ENCODE assay signal across 26 mouse cellular contexts in the genomic region with DNA sequence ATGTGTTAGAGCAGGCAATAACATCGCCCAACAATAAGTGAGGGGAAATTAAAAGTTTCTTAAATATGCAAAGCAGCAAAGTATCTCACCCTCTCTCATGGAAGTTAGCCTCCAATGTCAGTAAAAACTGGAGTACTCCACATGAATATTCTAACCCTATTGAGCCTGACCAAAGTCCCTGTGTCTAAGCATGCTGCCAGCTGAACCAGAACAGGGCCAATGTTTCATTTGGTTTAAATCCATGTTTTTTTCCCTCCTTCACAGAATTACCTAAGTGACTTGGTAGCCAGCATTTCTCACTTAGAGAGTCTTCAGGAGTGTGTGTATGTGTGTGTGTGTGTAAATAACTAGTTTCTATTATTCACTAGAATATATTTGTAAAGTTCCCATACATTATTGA.
"Had no signal": no experiment of that assay in that cellular context is flagged by ENCODE, and none has a peak within 500 bp of the region (broad histone marks: within the 10 kb centered on the region; RNA-seq: fewer than 3 reads in every experiment).

No protein-coding gene starts in this region.

- H3K4me1 ChIP-seq: heart, embryonic 10.5 days; heart, embryonic 12.5 days; intestine, embryonic 15.5 days; limb, embryonic 13.5 days; limb, embryonic 15.5 days; liver, embryonic 13.5 days; liver, embryonic 15.5 days had no signal

- H3K9me3 ChIP-seq: heart, embryonic 10.5 days; heart, embryonic 12.5 days; hindbrain, embryonic 10.5 days; hindbrain, embryonic 12.5 days; intestine, embryonic 15.5 days; kidney, embryonic 15.5 days; limb, embryonic 13.5 days; limb, embryonic 15.5 days; liver, embryonic 13.5 days; liver, embryonic 15.5 days had no signal

- H3K27me3 ChIP-seq: heart, embryonic 12.5 days; hindbrain, embryonic 12.5 days; intestine, embryonic 15.5 days; kidney, embryonic 15.5 days; limb, embryonic 13.5 days; limb, embryonic 15.5 days; liver, embryonic 13.5 days; liver, embryonic 15.5 days had no signal

- H3K27ac ChIP-seq: gastrocnemius, adult 2 months; heart, embryonic 10.5 days; hindbrain, embryonic 10.5 days; hindbrain, embryonic 12.5 days; hindbrain, embryonic 14.5 days; intestine, embryonic 15.5 days; kidney, embryonic 15.5 days; limb, embryonic 13.5 days; limb, embryonic 15.5 days; liver, embryonic 13.5 days; liver, embryonic 15.5 days had no signal

- H3K4me3 ChIP-seq: gastrocnemius, adult 2 months; heart, embryonic 10.5 days; heart, embryonic 12.5 days; hindbrain, embryonic 10.5 days; hindbrain, embryonic 12.5 days; intestine, embryonic 15.5 days; kidney, embryonic 15.5 days; limb, embryonic 13.5 days; limb, embryonic 15.5 days; liver, embryonic 13.5 days; liver, embryonic 15.5 days had no signal

- H3K9ac ChIP-seq: heart, embryonic 12.5 days; hindbrain, embryonic 12.5 days; hindbrain, embryonic 14.5 days; intestine, embryonic 15.5 days; kidney, embryonic 15.5 days; limb, embryonic 13.5 days; limb, embryonic 15.5 days; liver, embryonic 13.5 days; liver, embryonic 15.5 days had no signal

- DNase-seq: gastrocnemius, adult 2 months; gastrocnemius, postnatal 10 days; gastrocnemius, postnatal 25 days; heart, adult 18-20 months; heart, postnatal 10 days; heart, postnatal 4 days; kidney, postnatal 10 days; layer of hippocampus, adult 9-11 months; layer of hippocampus, postnatal 36 days; left cerebral cortex, postnatal 4 days; liver, embryonic 13.5 days; lung, adult 18-20 months had no signal

- H3K4me2 ChIP-seq: heart, embryonic 12.5 days; hindbrain, embryonic 12.5 days; hindbrain, embryonic 14.5 days; intestine, embryonic 15.5 days; kidney, embryonic 15.5 days; limb, embryonic 13.5 days; limb, embryonic 15.5 days; liver, embryonic 11.5 days; liver, embryonic 13.5 days; liver, embryonic 15.5 days had no signal

- ATAC-seq: forebrain, embryonic 16.5 days; hindbrain, embryonic 16.5 days; inflammation-experienced regulatory T-cells, adult 6 months; intestine, embryonic 15.5 days had no signal

- H3K36me3 ChIP-seq: heart, embryonic 10.5 days; heart, embryonic 12.5 days; hindbrain, embryonic 10.5 days; hindbrain, embryonic 12.5 days; intestine, embryonic 15.5 days; kidney, embryonic 15.5 days; limb, embryonic 13.5 days; limb, embryonic 15.5 days; liver, embryonic 13.5 days; liver, embryonic 15.5 days had no signal
